Mouse (Mus musculus) embryonic fibroblast, embryonic 13.5 days (primary cell): ENCODE results near the gene Psmd12. TPM values are rescaled to one million over a fixed set of nuclear protein-coding genes. Genes with fewer than 3 reads are reported as not detected.
"Not testable (repeated sequence)": the region's sequence is repeated elsewhere in the genome, so short reads cannot be mapped to it uniquely, and the experiment has no call there.

ENCODE experiments used
- H3K27ac ChIP-seq: 2 replicates; pipeline ENCODE4 v1.5.1; 2012; ENCODE audit warnings: low read length, control low read depth, inconsistent platforms; ENCODE audit not compliant: insufficient read depth
- H3K4me1 ChIP-seq: 2 replicates; pipeline ENCODE4 v1.6.1; 2011; ENCODE audit warnings: low read length; ENCODE audit not compliant: control insufficient read depth, insufficient read depth
- H3K4me3 ChIP-seq: 2 replicates; pipeline ENCODE4 v1.5.1; 2011; ENCODE audit warnings: mild to moderate bottlenecking, control low read depth, low read length; ENCODE audit not compliant: insufficient read depth
- CTCF ChIP-seq: IDR thresholded peaks from 2 replicates; pipeline ENCODE4 v1.5.1; 2011; ENCODE audit warnings: mild to moderate bottlenecking, control low read depth, low read length, moderate library complexity, borderline replicate concordance; ENCODE audit not compliant: insufficient read depth
- POLR2A ChIP-seq: IDR thresholded peaks from 2 replicates; pipeline ENCODE4 v1.6.1; 2011; ENCODE audit warnings: low read depth, mild to moderate bottlenecking, control low read depth, low read length, moderate library complexity
- polyA plus RNA-seq: library from polyadenylated mRNA; stranded (reverse); fragments of >200 nt; gene quantifications from 2 replicates; pipeline ENCODE4 v1.2.4, GENCODE M21; 2011; ENCODE audit warnings: low read depth; ENCODE audit not compliant: missing spikeins, insufficient read length

Psmd12 gene
- polyA plus RNA-seq, 1 experiment = 95.9 TPM

GRCm38 (mm10) chr11:107469031-107469522, 10.2 kb upstream of the Psmd12 start:
- Histone ChIP-seq H3K27ac (peak overlapping the region; percentile 23; the same call in 1 of the 2 replicates), H3K4me3 (peak overlapping the region; percentile 95), H3K4me1 (peaks cover 6% of the 10 kb centered on the region)
- TF ChIP-seq CTCF = peak; percentile 46; the same call in 1 of the 2 replicates
- no peak for TF ChIP-seq POLR2A

- peak overlapping the region; percentile 95 for H3K4me3 ChIP-seq
- TF ChIP-seq POLR2A (no peak), CTCF (no peak)
- H3K4me1 ChIP-seq = peaks cover 6% of the 10 kb centered on the region
- peak overlapping the region; percentile 80 for H3K27ac ChIP-seq
Measured at GRCm38 (mm10) chr11:107469523-107470371, 9.5 kb upstream of the Psmd12 start.

DNA sequence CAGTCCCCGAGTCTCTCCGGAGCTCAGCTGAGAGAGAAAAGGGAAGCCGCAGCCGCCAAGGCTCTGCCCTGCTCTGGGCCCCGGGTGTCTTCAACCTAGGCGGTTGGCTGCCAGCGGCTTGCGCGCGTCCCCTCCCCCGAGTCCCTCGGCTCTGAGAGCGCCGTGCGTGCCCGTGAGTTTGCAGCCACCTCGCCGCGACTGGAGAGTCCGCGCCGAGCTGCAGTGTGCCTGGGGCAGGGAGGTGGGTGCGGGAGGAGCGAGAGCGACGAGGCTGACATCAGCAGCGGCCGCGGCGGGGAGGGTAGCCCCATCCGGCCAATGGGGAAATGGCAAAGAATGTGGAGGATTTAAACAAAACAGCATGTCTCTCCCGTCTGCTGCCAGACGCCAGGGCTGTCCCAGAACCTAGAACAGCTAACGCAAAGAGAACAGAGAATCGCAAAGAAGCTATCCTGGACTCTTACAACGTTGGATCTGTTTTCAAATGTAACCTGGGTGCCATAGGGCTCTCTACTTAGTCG, 8.7 kb upstream of the Psmd12 start, which contains the start of gene Pitpnc1:
TSS of gene Pitpnc1 (minus strand) at position 179 of the 521 bp plus-strand sequence.
- Histone ChIP-seq H3K4me3 (peak within 1 kb of the TSS; percentile 95), H3K4me1 (peaks cover 6% of the 10 kb centered on the region), H3K27ac (peak within 1 kb of the TSS; percentile 87)
- no peak for TF ChIP-seq CTCF
- TF ChIP-seq POLR2A = peak; percentile 97

- TF ChIP-seq POLR2A = no peak
- TF ChIP-seq CTCF = no peak
- peak overlapping the region; percentile 28 for H3K4me3 ChIP-seq
- peak overlapping the region; percentile 87 for H3K27ac ChIP-seq
- peaks cover 6% of the 10 kb centered on the region for H3K4me1 ChIP-seq
Measured at GRCm38 (mm10) chr11:107471071-107471720, 8.1 kb upstream of the Psmd12 start.

- TF ChIP-seq CTCF = no peak
- no peak for TF ChIP-seq POLR2A
Measured at GRCm38 (mm10) chr11:107472304-107472703, 7.0 kb upstream of the Psmd12 start.

GRCm38 (mm10) chr11:107473137-107473820, 6.0 kb upstream of the Psmd12 start:
- peak; percentile 39; the same call in 1 of the 2 replicates for TF ChIP-seq CTCF
- TF ChIP-seq POLR2A = no peak
- H3K4me1 ChIP-seq = peaks cover 6% of the 10 kb centered on the region
- no peak overlapping the region for H3K4me3 ChIP-seq
- no peak overlapping the region for H3K27ac ChIP-seq

More at GRCm38 (mm10) chr11:107472304-107472703, 7.0 kb upstream of the Psmd12 start:
- Histone ChIP-seq H3K27ac (no peak overlapping the region), H3K4me3 (no peak overlapping the region), H3K4me1 (peaks cover 6% of the 10 kb centered on the region)

DNA sequence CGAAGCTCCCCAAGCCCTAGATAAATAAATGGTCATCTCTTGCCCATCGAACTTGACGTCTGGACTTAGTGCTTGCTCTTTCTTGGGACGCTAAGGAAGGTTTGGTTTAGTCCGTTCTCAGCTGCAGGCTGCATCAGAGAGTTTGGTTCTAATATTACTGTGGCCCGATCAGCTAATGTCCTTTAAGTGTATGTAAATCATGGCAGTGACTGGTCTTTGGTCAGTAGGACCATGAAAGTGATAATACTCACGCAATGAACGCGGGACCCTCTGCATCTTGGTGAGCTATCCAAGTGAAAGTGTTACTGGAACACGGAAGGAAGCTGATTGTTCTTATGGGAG, 549 bp downstream of the Psmd12 start:
- H3K4me3 ChIP-seq = peak overlapping the region; percentile 93
- peaks cover 4% of the 10 kb centered on the region; the same call in 1 of the 2 replicates for H3K4me1 ChIP-seq
- TF ChIP-seq CTCF (no peak), POLR2A (no peak)
- H3K27ac ChIP-seq = 0 out of 2 replicates have a peak overlapping the region, but pooled peaks have one; percentile 55

DNA sequence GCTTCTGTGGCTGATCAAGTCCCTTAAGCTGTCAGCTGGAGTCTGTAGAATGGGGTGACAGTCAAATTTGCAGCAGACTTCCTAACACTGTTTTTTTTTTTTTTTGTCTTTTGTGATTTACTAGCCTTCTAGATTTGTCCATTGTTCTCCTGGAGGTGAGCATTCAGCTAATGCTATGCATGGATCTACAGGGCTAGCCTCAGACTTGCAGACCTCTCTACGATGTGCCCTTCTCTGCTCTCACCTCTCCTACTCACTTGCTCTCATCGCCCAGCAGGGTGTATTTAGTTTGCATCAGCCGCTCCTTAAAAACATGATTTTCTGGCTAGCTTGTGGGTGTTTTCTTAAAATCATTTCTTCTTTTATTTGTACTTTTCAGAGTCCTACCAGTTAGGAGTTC, 5.1 kb downstream of the Psmd12 start:
- H3K4me3 ChIP-seq = no peak overlapping the region
- peaks cover 4% of the 10 kb centered on the region; the same call in 1 of the 2 replicates for H3K4me1 ChIP-seq
- TF ChIP-seq POLR2A = no peak
- H3K27ac ChIP-seq = no peak overlapping the region

DNA sequence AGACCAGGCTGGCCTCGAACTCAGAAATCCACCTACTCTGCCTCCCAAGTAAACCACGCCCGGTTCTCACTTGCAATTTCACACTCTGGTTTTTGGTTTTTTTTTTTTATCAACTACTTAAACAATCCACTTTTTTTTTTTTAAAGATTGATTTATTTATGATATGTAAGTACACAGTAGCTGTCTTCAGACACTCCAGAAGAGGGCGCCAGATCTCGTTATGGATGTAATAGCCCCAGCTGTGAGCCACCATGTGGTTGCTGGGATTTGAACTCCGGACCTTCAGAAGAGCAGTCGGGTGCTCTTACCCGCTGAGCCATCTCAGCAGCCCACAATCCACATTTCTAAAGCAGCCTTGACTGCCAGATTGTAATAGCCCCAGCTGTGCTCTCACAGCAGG, 23.5 kb downstream of the Psmd12 start:
- no peaks in the 10 kb centered on the region for H3K4me1 ChIP-seq
- no peak for TF ChIP-seq POLR2A
- H3K27ac ChIP-seq = no peak overlapping the region
- no peak overlapping the region for H3K4me3 ChIP-seq

GRCm38 (mm10) chr11:107504364-107504763, 25.1 kb downstream of the Psmd12 start:
- not testable (repeated sequence) for H3K27ac ChIP-seq, H3K4me3 ChIP-seq, H3K4me1 ChIP-seq
